Mouse (Mus musculus) heart, postnatal 0 days (tissue): ENCODE results near the gene Stra6l. TPM values are rescaled to one million over a fixed set of nuclear protein-coding genes. Genes with fewer than 3 reads are reported as not detected.
A peak's percentile ranks its signal among the peaks of the same experiment; 100 is the strongest.

Experiments used
- ATAC-seq: fragments of 200-750 bp; cut with Nextera tagmentation; 2 replicates; pipeline ENCODE4 v1.8.0; 2017; ENCODE audit warnings: low read depth, moderate number of reproducible peaks, moderate library complexity; ENCODE audit not compliant: insufficient read depth
- DNase-seq: peaks from one replicate; pipeline ENCODE4 v3.0.0-alpha.2; 2016; ENCODE audit warnings: low spot score
- H3K27ac ChIP-seq: fragments of 300-500 bp; sonication (generic); 2 replicates; pipeline ENCODE4 v1.5.1; 2014; ENCODE audit warnings: low read depth, mild to moderate bottlenecking
- H3K27me3 ChIP-seq: fragments of 300-500 bp; sonication (generic); 2 replicates; pipeline ENCODE4 v1.6.1; 2014; ENCODE audit warnings: low read length, mixed read lengths; ENCODE audit not compliant: control insufficient read depth, insufficient read depth
- H3K36me3 ChIP-seq: fragments of 300-500 bp; sonication (generic); replicated peaks from 2 replicates; pipeline ENCODE4 v1.6.1; 2014; ENCODE audit warnings: low read length, mixed read lengths; ENCODE audit not compliant: control insufficient read depth, insufficient read depth
- H3K4me1 ChIP-seq: fragments of 300-500 bp; sonication (generic); 2 replicates; pipeline ENCODE4 v1.6.1; 2014; ENCODE audit warnings: antibody characterized with exemption; ENCODE audit not compliant: control insufficient read depth, insufficient read depth
- H3K4me2 ChIP-seq: fragments of 300-500 bp; sonication (generic); 2 replicates; pipeline ENCODE4 v1.6.1; 2014; ENCODE audit warnings: low read depth, mild to moderate bottlenecking, low read length, moderate library complexity
- H3K4me3 ChIP-seq: fragments of 300-500 bp; sonication (generic); 2 replicates; pipeline ENCODE4 v1.5.1; 2014; ENCODE audit warnings: low read depth, low read length
- H3K9ac ChIP-seq: fragments of 300-500 bp; sonication (generic); replicated peaks from 2 replicates; pipeline ENCODE4 v1.6.1; 2014; ENCODE audit warnings: low read depth, low read length, mixed read lengths
- H3K9me3 ChIP-seq: fragments of 300-500 bp; sonication (generic); replicated peaks from 2 replicates; pipeline ENCODE4 v1.6.1; 2016; ENCODE audit warnings: low read length; ENCODE audit not compliant: control insufficient read depth
- CTCF ChIP-seq: IDR thresholded peaks from 2 replicates; pipeline ENCODE4 v1.5.1; 2016; ENCODE audit warnings: antibody characterized with exemption, control low read depth, low read depth
- EP300 ChIP-seq: IDR thresholded peaks from 2 replicates; pipeline ENCODE4 v1.6.1; 2016; ENCODE audit warnings: antibody characterized with exemption, low read depth
- WGBS: fragments of 180-500 bp; shearing (Covaris S2); extraction: QIAGEN DNeasy Blood & Tissue Kit; methylation state at CpG from one replicate; pipeline ENCODE4 v1.1.7; 2014; 5-methylcytosine and 5-hydroxymethylcytosine counted together
- polyA plus RNA-seq: library from polyadenylated mRNA; unstranded; fragments of >200 nt; fragmentation: Nextera tagmentation; extraction: Ambion mirVana; gene quantifications from 2 replicates; pipeline ENCODE4 v1.2.1, GENCODE M21; 2015
- total RNA-seq: library from RNA; depleted of rRNA; stranded (reverse); fragments of >200 nt; gene quantifications from 2 replicates; pipeline ENCODE4 v1.2.3, GENCODE M21; 2014; ENCODE audit warnings: low replicate concordance

The Stra6l gene
- total and polyA plus RNA-seq, 2 experiments from 2014 or later = 0.12 TPM; not detected in 1

DNA sequence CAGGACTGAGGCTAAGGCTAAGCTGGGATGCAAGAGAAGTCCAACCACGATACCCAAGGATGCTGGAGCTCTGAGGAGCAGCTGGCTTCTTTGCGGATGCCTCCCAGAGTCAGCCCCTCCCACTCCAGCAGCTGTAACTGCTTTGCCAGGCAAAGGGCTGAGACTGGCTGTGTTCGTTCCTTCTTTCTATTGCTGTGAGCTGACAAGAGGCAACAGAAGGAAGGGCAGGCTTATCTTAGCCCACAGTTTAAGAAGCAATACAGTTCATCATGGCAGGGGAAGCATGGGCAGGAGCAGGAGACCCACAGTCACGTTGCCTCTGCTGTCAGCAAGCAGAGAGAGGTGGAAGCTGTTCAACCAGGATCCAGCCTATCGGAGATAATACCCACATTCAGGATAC is 12.7 kb downstream of the Stra6l start:
- 0 out of 2 replicates have a peak, but pooled peaks cover 4% of the 10 kb centered on the region for H3K9me3 ChIP-seq
- H3K27me3 ChIP-seq = no peaks in the 10 kb centered on the region
- no peak overlapping the region for H3K9ac ChIP-seq
- no peak overlapping the region for H3K27ac ChIP-seq
- H3K4me1 ChIP-seq = 0 out of 2 replicates have a peak, but pooled peaks cover 6% of the 10 kb centered on the region
- ATAC-seq (no peak), DNase-seq (no peak)
- H3K4me3 ChIP-seq = no peak overlapping the region
- no peak overlapping the region for H3K4me2 ChIP-seq
- H3K36me3 ChIP-seq = no peaks in the 10 kb centered on the region
- WGBS = 54% methylated on average over 5 of the region's 5 CpGs
- TF ChIP-seq CTCF (no peak), EP300 (no peak)

- H3K9ac ChIP-seq = no peak overlapping the region
- H3K27ac ChIP-seq = no peak overlapping the region
- no peak overlapping the region for H3K4me2 ChIP-seq
- H3K36me3 ChIP-seq = no peaks in the 10 kb centered on the region
- 87% methylated on average over 8 of the region's 8 CpGs for WGBS
- H3K27me3 ChIP-seq = no peaks in the 10 kb centered on the region
- TF ChIP-seq CTCF (no peak), EP300 (no peak)
- H3K4me1 ChIP-seq = peaks cover 4% of the 10 kb centered on the region; the same call in 1 of the 2 replicates
- no peaks in the 10 kb centered on the region for H3K9me3 ChIP-seq
- ATAC-seq = no peak
- H3K4me3 ChIP-seq = no peak overlapping the region
- no peak for DNase-seq
These were observed 19.0 kb downstream of the Stra6l start for GRCm38 (mm10) chr4:45867416-45867815.

- Histone ChIP-seq H3K4me1 (peaks cover 4% of the 10 kb centered on the region; the same call in 1 of the 2 replicates), H3K4me3 (no peak overlapping the region), H3K36me3 (no peaks in the 10 kb centered on the region), H3K4me2 (peak overlapping the region; percentile 19; the same call in 1 of the 2 replicates), H3K27ac (no peak overlapping the region), H3K9ac (no peak overlapping the region; the same call in 1 of the 2 replicates), H3K27me3 (no peaks in the 10 kb centered on the region), H3K9me3 (no peaks in the 10 kb centered on the region)
- TF ChIP-seq EP300 (no peak), CTCF (no peak)
- DNase-seq (no peak), ATAC-seq (no peak)
- 32% methylated on average over 24 of the region's 24 CpGs for WGBS
These were observed 20.8 kb downstream of the Stra6l start for GRCm38 (mm10) chr4:45869021-45869815.

DNA sequence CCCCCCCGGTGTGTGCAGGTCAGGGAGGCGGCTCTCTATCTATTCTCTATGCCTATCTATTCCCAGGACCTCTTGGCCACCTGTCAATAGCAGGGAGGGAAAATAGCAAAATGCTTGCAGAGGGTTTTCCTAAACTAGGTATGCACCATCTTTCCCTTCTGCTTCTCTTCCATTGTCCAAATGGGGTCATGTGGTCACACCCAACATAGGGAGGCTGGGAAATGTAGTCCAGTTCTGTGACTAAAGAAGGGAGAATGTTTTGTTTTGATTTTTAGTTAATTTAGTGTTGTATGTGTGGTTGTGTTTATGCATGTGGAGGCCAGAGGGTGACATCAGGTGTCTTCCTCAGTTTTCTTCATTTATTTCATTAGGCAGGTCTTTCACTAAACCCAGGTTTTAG is 23.7 kb downstream of the Stra6l start:
- 38% methylated on average over 1 of the region's 2 CpGs for WGBS
- TF ChIP-seq CTCF (no peak), EP300 (no peak)

GRCm38 (mm10) chr4:45878929-45879328 is 30.5 kb downstream of the Stra6l start:
- Histone ChIP-seq H3K36me3 (no peaks in the 10 kb centered on the region), H3K27ac (no peak overlapping the region), H3K9ac (no peak overlapping the region), H3K4me2 (no peak overlapping the region), H3K4me3 (no peak overlapping the region), H3K27me3 (no peaks in the 10 kb centered on the region), H3K4me1 (no peaks in the 10 kb centered on the region), H3K9me3 (no peaks in the 10 kb centered on the region)
- DNase-seq (peak; percentile 32), ATAC-seq (peak; percentile 57)
- TF ChIP-seq CTCF (peak; percentile 72), EP300 (no peak)
- 37% methylated on average over 5 of the region's 5 CpGs for WGBS

More for the DNA sequence above, 23.7 kb downstream of the Stra6l start:
- no peak overlapping the region for H3K4me3 ChIP-seq
- no peak overlapping the region for H3K9ac ChIP-seq
- H3K36me3 ChIP-seq = no peaks in the 10 kb centered on the region
- no peak overlapping the region for H3K4me2 ChIP-seq
- no peaks in the 10 kb centered on the region for H3K9me3 ChIP-seq
- DNase-seq (no peak), ATAC-seq (no peak)
- no peaks in the 10 kb centered on the region for H3K27me3 ChIP-seq
- H3K4me1 ChIP-seq = peaks cover 4% of the 10 kb centered on the region; the same call in 1 of the 2 replicates
- H3K27ac ChIP-seq = no peak overlapping the region
